Mouse (Mus musculus) heart, adult 2 months (tissue): ENCODE results near the gene Neurog1.

Source experiments
- CTCF ChIP-seq: fragments of 200-600 bp; IDR thresholded peaks from 2 replicates; pipeline ENCODE4 v1.8.1; 2022; ENCODE audit warnings: antibody characterized with exemption, mild to moderate bottlenecking, moderate library complexity
- EP300 ChIP-seq: fragments of 200-500 bp; IDR thresholded peaks from 2 replicates; pipeline ENCODE4 v1.6.1; 2011; ENCODE audit warnings: low read depth, low read length, control low read depth; ENCODE audit not compliant: insufficient read depth
- POLR2A ChIP-seq: fragments of 200-500 bp; IDR thresholded peaks from 2 replicates; pipeline ENCODE4 v1.6.1; 2011; ENCODE audit warnings: mild to moderate bottlenecking, low read depth, low read length, control low read depth; ENCODE audit not compliant: insufficient read depth

DNA sequence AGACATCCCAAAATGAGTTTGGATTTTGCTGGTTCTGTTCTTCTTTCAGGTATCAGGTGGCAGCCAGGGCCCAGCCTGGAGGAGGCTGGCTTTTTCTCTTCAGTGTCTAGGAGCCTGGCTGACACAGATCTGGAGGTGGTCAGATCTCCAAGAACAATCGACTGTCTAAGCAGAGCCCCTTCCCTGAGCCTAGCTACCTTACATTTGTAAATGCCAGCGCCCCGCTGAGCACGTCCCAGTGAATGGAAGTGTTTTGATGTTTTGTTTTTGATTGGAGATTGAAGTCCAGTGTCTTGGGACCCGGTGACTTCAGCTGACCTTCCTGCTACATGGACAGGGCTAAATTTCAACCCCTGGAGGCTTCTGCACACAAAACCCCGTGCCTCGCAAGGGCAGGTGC, 15.8 kb downstream of the Neurog1 start:
- TF ChIP-seq EP300: no peak
- TF ChIP-seq POLR2A: no peak
- TF ChIP-seq CTCF: no peak
